Mouse (Mus musculus): ENCODE data around the gene Olfr688. TPM values are rescaled to one million over a fixed set of nuclear protein-coding genes. Genes with fewer than 3 reads are reported as not detected.

Olfr688 gene
- polyA plus RNA-seq, 1 experiment from 2014 or later, result not detected

Other genes with a start within 250 kb of the Olfr688 start
- not detected in 2 replicates for gene Olfr677, start 236.7 kb upstream of the Olfr688 start, polyA plus RNA-seq (2014; fragmentation: Nextera tagmentation; extraction: Ambion mirVana)
- not detected in 2 replicates for gene Olfr678, start 223.6 kb upstream of the Olfr688 start, polyA plus RNA-seq (2014; fragmentation: Nextera tagmentation; extraction: Ambion mirVana)
- gene Olfr679, start 206.9 kb upstream of the Olfr688 start, polyA plus RNA-seq (2014; fragmentation: Nextera tagmentation; extraction: Ambion mirVana), result not detected in 2 replicates
- not detected in 2 replicates for gene Olfr680-ps1, start 195.3 kb upstream of the Olfr688 start, polyA plus RNA-seq (2014; fragmentation: Nextera tagmentation; extraction: Ambion mirVana)
- not detected in 2 replicates for gene Olfr681, start 171.3 kb upstream of the Olfr688 start, polyA plus RNA-seq (2014; fragmentation: Nextera tagmentation; extraction: Ambion mirVana)
- gene Olfr683, start 141.1 kb upstream of the Olfr688 start, polyA plus RNA-seq (2014; fragmentation: Nextera tagmentation; extraction: Ambion mirVana), result not detected in 2 replicates
- gene Olfr684, start 124.4 kb upstream of the Olfr688 start, polyA plus RNA-seq (2014; fragmentation: Nextera tagmentation; extraction: Ambion mirVana), result not detected in 2 replicates
- gene Olfr685, start 102.1 kb upstream of the Olfr688 start, polyA plus RNA-seq (2014; fragmentation: Nextera tagmentation; extraction: Ambion mirVana), result not detected in 2 replicates
- gene Olfr686, start 80.6 kb upstream of the Olfr688 start, polyA plus RNA-seq (2014; fragmentation: Nextera tagmentation; extraction: Ambion mirVana), result not detected in 2 replicates
- gene Olfr689, start 23.1 kb downstream of the Olfr688 start, polyA plus RNA-seq (2014; fragmentation: Nextera tagmentation; extraction: Ambion mirVana), result not detected in 2 replicates
- gene Olfr690, start 46.0 kb downstream of the Olfr688 start, polyA plus RNA-seq (2014; fragmentation: Nextera tagmentation; extraction: Ambion mirVana), result not detected in 2 replicates
- gene Olfr691, start 54.2 kb downstream of the Olfr688 start, polyA plus RNA-seq (2014; fragmentation: Nextera tagmentation; extraction: Ambion mirVana), result 0.27 and 0.35 TPM in 2 replicates
- gene Olfr692, start 80.1 kb downstream of the Olfr688 start, polyA plus RNA-seq (2014; fragmentation: Nextera tagmentation; extraction: Ambion mirVana), result not detected in 2 replicates
- gene Gm5901, start 86.9 kb downstream of the Olfr688 start, polyA plus RNA-seq (2014; fragmentation: Nextera tagmentation; extraction: Ambion mirVana), result not detected in 2 replicates
- gene Fam160a2, start 112.0 kb downstream of the Olfr688 start, polyA plus RNA-seq (2014; fragmentation: Nextera tagmentation; extraction: Ambion mirVana), result 40.1 and 43.7 TPM in 2 replicates
- gene Cnga4, start 116.5 kb downstream of the Olfr688 start, polyA plus RNA-seq (2014; fragmentation: Nextera tagmentation; extraction: Ambion mirVana), result not detected in 2 replicates
- gene Cckbr, start 137.6 kb downstream of the Olfr688 start, polyA plus RNA-seq (2014; fragmentation: Nextera tagmentation; extraction: Ambion mirVana), result 3.0 and 4.4 TPM in 2 replicates
- 21.2 and 33.3 TPM in 2 replicates for gene Cavin3, start 194.2 kb downstream of the Olfr688 start, polyA plus RNA-seq (2014; fragmentation: Nextera tagmentation; extraction: Ambion mirVana)